Mouse (Mus musculus): ENCODE data around the gene Slc39a13.
"Not testable (repeated sequence)": the region's sequence is repeated elsewhere in the genome, so short reads cannot be mapped to it uniquely, and the experiment has no call there.

Gene Slc39a13

GRCm38 (mm10) chr2:91025081-91025516, 45.1 kb downstream of the Slc39a13 start:
- DNase-seq (ENCODE audit: low spot score), result no peak

- no peak for DNase-seq (ENCODE audit: low spot score)
These were observed 46.3 kb downstream of the Slc39a13 start for GRCm38 (mm10) chr2:91023956-91024355.

DNA sequence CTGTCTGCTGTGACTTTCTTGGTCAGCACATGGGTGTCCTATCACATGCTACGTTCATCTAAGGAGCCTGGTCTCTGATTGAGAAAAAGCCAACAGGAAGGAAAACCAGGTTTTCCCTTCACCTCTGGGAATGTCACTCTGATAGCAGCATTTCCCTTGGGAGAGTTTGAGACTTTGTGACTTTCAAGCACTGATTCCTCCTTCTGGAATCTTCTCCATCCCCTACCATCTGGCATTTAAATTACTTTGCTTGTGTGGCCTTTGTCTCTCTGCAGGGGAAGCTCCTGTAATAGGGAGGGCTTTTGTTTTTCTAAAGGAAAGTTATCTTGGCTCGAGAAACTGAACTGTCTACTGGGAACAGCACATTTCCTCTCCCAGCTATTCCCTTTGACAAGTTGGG, 47.1 kb downstream of the Slc39a13 start:
- DNase-seq (ENCODE audit: low spot score), result no peak

DNA sequence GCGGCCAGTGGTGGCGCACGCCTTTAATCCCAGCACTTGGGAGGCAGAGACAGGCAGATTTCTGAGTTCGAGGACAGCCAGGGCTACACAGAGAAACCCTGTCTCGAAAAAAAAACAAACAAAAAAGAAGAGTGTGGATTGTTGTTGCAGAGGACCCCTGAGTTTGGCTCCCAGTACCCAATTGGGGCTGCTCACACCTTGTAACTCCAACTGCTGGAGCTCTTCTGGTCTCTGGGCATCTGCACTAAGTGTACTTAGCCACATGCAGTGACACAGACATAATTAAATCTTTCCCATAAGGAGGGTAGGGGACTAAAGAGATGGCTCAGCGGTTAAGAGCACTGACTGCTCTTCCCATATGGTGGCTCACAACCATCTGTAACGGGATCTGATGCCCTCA, 48.0 kb downstream of the Slc39a13 start:
- DNase-seq (ENCODE audit: low spot score), result not testable (repeated sequence)

DNA sequence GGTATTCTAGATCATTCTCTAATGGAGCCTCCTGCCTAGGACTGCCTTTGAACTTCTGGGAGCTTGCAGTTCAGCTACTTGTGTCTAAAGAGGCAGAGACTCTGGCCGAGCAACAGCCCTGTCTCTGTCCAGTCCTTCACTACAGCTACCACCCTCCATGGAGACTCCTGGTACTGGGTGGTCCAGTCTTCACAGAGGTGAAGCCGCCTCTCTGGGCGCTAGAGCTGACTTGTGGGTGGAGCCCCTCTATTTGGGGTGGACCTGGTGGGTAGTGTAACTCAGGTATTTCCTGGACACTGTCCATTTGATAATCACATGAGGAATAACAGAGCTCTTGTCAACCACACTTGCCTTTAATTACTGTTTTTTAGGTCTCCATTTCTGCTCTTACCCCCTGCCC, 50.3 kb downstream of the Slc39a13 start:
- DNase-seq (ENCODE audit: low spot score), result no peak

- peak; percentile 41 for DNase-seq (ENCODE audit: low spot score)
These were observed 52.0 kb downstream of the Slc39a13 start for GRCm38 (mm10) chr2:91018061-91018788.

- no peak for DNase-seq (ENCODE audit: low spot score)
These were observed 54.8 kb downstream of the Slc39a13 start for GRCm38 (mm10) chr2:91015386-91015785.

- no peak for DNase-seq (ENCODE audit: low spot score)
These were observed 56.3 kb downstream of the Slc39a13 start for GRCm38 (mm10) chr2:91013881-91014280.

Measured in adipocyte (in vitro differentiated cells).